Mouse (Mus musculus) erythroblast, embryonic 14.5 days (primary cell): Measurements from ENCODE around the gene Txnrd3. TPM values are rescaled to one million over a fixed set of nuclear protein-coding genes. Genes with fewer than 3 reads are reported as not detected.

Experiments used
- H3K27me3 ChIP-seq: 2 replicates; pipeline ENCODE4 v1.6.1; 2012; ENCODE audit warnings: inconsistent platforms; ENCODE audit not compliant: control insufficient read depth
- H3K36me3 ChIP-seq: 2 replicates; pipeline ENCODE4 v1.6.1; 2012; ENCODE audit warnings: mild to moderate bottlenecking, inconsistent platforms; ENCODE audit not compliant: control insufficient read depth
- H3K4me1 ChIP-seq: 2 replicates; pipeline ENCODE4 v1.6.1; 2012; ENCODE audit warnings: inconsistent platforms; ENCODE audit not compliant: control insufficient read depth
- H3K4me3 ChIP-seq: replicated peaks from 2 replicates; pipeline ENCODE3; 2012; ENCODE audit warnings: moderate library complexity, mild to moderate bottlenecking, inconsistent platforms
- H3K9me3 ChIP-seq: 2 replicates; pipeline ENCODE4 v1.6.1; 2012; ENCODE audit warnings: low read length, inconsistent platforms, mixed read lengths; ENCODE audit not compliant: control insufficient read depth
- GATA1 ChIP-seq: IDR thresholded peaks from 2 replicates; pipeline ENCODE4 v1.6.1; 2012; ENCODE audit warnings: low read length, inconsistent platforms, mixed read lengths
- TAL1 ChIP-seq: IDR thresholded peaks from 3 replicates; pipeline ENCODE4 v1.6.1; 2012; ENCODE audit warnings: low read length, inconsistent platforms, mixed read lengths
- polyA plus RNA-seq: library from polyadenylated mRNA; stranded (reverse); fragments of >175 nt; gene quantifications from 2 replicates; pipeline ENCODE4 v1.2.3, GENCODE M21; 2012

Txnrd3 gene
- polyA plus RNA-seq, 1 experiment, result not detected

GRCm38 (mm10) chr6:89687100-89687499, 43.3 kb downstream of the Txnrd3 start:
- Histone ChIP-seq H3K36me3 (no peaks in the 10 kb centered on the region), H3K27me3 (no peaks in the 10 kb centered on the region), H3K4me1 (no peaks in the 10 kb centered on the region), H3K4me3 (no peak overlapping the region), H3K9me3 (no peaks in the 10 kb centered on the region)
- no peak for TF ChIP-seq TAL1
- TF ChIP-seq GATA1, result no peak

- no peak for TF ChIP-seq TAL1
- no peak for TF ChIP-seq GATA1
- H3K4me1 ChIP-seq, result no peaks in the 10 kb centered on the region
- H3K9me3 ChIP-seq, result peaks cover 4% of the 10 kb centered on the region
- no peaks in the 10 kb centered on the region for H3K27me3 ChIP-seq
- no peak overlapping the region for H3K4me3 ChIP-seq
- no peaks in the 10 kb centered on the region for H3K36me3 ChIP-seq
Measured at GRCm38 (mm10) chr6:89706624-89707023, 62.8 kb downstream of the Txnrd3 start.

GRCm38 (mm10) chr6:89707240-89707639, 63.5 kb downstream of the Txnrd3 start, which contains the start of gene Vmn1r40:
Gene Vmn1r40 (plus strand): TSS chr6:89707540.
- no peaks in the 10 kb centered on the region for H3K27me3 ChIP-seq

DNA sequence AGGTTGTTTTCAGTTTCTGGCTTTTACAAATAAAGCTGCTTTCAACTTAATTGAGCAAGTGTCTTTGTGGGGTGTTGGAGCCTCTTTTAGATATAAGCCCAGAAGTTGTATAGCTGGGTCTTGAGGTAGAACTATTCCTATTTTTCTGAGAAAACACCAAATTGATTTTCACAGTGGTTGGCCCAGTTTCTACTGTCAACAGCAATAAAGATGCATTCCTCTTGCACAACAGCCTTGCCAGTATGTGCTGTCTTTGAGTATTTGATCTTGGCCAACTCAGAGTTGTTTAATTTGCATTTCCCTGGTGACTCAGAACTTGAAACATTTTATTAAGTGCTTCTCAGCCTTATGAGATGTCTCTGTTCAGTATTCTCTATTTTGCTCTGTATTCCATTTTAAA, 74.3 kb downstream of the Txnrd3 start:
- no peaks in the 10 kb centered on the region for H3K4me1 ChIP-seq
- H3K9me3 ChIP-seq, result no peaks in the 10 kb centered on the region
- H3K36me3 ChIP-seq, result no peaks in the 10 kb centered on the region
- H3K27me3 ChIP-seq, result no peaks in the 10 kb centered on the region
- TF ChIP-seq TAL1, result no peak
- H3K4me3 ChIP-seq, result no peak overlapping the region

More at GRCm38 (mm10) chr6:89707240-89707639, 63.5 kb downstream of the Txnrd3 start, which contains the start of gene Vmn1r40:
- Histone ChIP-seq H3K4me1 (no peaks in the 10 kb centered on the region), H3K4me3 (no peak within 1 kb of the TSS), H3K9me3 (peaks cover 4% of the 10 kb centered on the region), H3K36me3 (no peaks in the 10 kb centered on the region)
- TF ChIP-seq GATA1 (no peak), TAL1 (no peak)

Other genes with a start within 250 kb of the Txnrd3 start
- 1.6 and 2.0 TPM in 2 replicates for gene Chchd6, start 48.3 kb upstream of the Txnrd3 start, polyA plus RNA-seq
- not detected in 2 replicates for gene Vmn1r40, start 63.6 kb downstream of the Txnrd3 start, polyA plus RNA-seq
- gene Vmn1r41, start 96.8 kb downstream of the Txnrd3 start, polyA plus RNA-seq, result not detected in 2 replicates
- not detected in 2 replicates for gene Vmn1r42, start 232.4 kb downstream of the Txnrd3 start, polyA plus RNA-seq
- under 0.01 TPM in 1 of 2 replicates, not detected in the other for gene Vmn1r43, start 232.4 kb downstream of the Txnrd3 start, polyA plus RNA-seq
- not detected in 2 replicates for gene Vmn1r44, start 239.7 kb downstream of the Txnrd3 start, polyA plus RNA-seq